Mouse (Mus musculus): ENCODE data around the gene Vat1. TPM values are rescaled to one million over a fixed set of nuclear protein-coding genes. Genes with fewer than 3 reads are reported as not detected.

The Vat1 gene
- 69.9 and 88.2 TPM in 2 replicates for polyA plus RNA-seq (2015; fragmentation: Nextera tagmentation; extraction: Ambion mirVana)

GRCm38 (mm10) chr11:101465869-101466551 is at the start of gene Vat1:
Gene Vat1 (minus strand): TSS chr11:101466230.
- under 1% methylated on average over 60 of the region's 60 CpGs for WGBS
- H3K4me3 ChIP-seq (ENCODE audit: low read length), result peak within 1 kb of the TSS; percentile 91
- H3K27me3 ChIP-seq (replicated peaks; ENCODE audit: control insufficient read depth, insufficient read depth, low read length), result no peaks in the 10 kb centered on the region
- peaks cover 34% of the 10 kb centered on the region for H3K4me1 ChIP-seq (ENCODE audit: control insufficient read depth, insufficient read depth, low read length)
- no peaks in the 10 kb centered on the region for H3K9me3 ChIP-seq (ENCODE audit: control insufficient read depth, low read length)
- peak within 1 kb of the TSS; percentile 93 for H3K4me2 ChIP-seq (ENCODE audit: low read depth, low read length)
- H3K9ac ChIP-seq (ENCODE audit: low read depth, low read length), result peak within 1 kb of the TSS; percentile 86
- H3K27ac ChIP-seq (ENCODE audit: low read length), result peak within 1 kb of the TSS; percentile 92
- ATAC-seq, result peak; percentile 56
- peaks cover 5% of the 10 kb centered on the region; the same call in 1 of the 2 replicates for H3K36me3 ChIP-seq (ENCODE audit: control insufficient read depth, insufficient read depth, low read length)

- Histone ChIP-seq H3K9ac (ENCODE audit: low read depth, low read length) (no peak overlapping the region), H3K27me3 (replicated peaks; ENCODE audit: control insufficient read depth, insufficient read depth, low read length) (no peaks in the 10 kb centered on the region), H3K4me1 (ENCODE audit: control insufficient read depth, insufficient read depth, low read length) (no peaks in the 10 kb centered on the region), H3K27ac (ENCODE audit: low read length) (no peak overlapping the region), H3K9me3 (ENCODE audit: control insufficient read depth, low read length) (no peaks in the 10 kb centered on the region), H3K4me2 (ENCODE audit: low read depth, low read length) (no peak overlapping the region), H3K36me3 (ENCODE audit: control insufficient read depth, insufficient read depth, low read length) (peaks cover 1% of the 10 kb centered on the region; the same call in 1 of the 2 replicates), H3K4me3 (ENCODE audit: low read length) (no peak overlapping the region)
- ATAC-seq, result peak; percentile 70
- 77% methylated on average over 7 of the region's 7 CpGs for WGBS
These were observed 41.1 kb upstream of the Vat1 start for GRCm38 (mm10) chr11:101507090-101507489.

- Histone ChIP-seq H3K4me1 (ENCODE audit: control insufficient read depth, insufficient read depth, low read length) (no peaks in the 10 kb centered on the region), H3K9ac (ENCODE audit: low read depth, low read length) (no peak overlapping the region), H3K27ac (ENCODE audit: low read length) (no peak overlapping the region), H3K9me3 (ENCODE audit: control insufficient read depth, low read length) (no peaks in the 10 kb centered on the region), H3K36me3 (ENCODE audit: control insufficient read depth, insufficient read depth, low read length) (0 out of 2 replicates have a peak, but pooled peaks cover 2% of the 10 kb centered on the region), H3K4me2 (ENCODE audit: low read depth, low read length) (no peak overlapping the region), H3K4me3 (ENCODE audit: low read length) (no peak overlapping the region), H3K27me3 (replicated peaks; ENCODE audit: control insufficient read depth, insufficient read depth, low read length) (no peaks in the 10 kb centered on the region)
- no peak for ATAC-seq
- 90% methylated on average over 5 of the region's 5 CpGs for WGBS
These were observed 40.3 kb upstream of the Vat1 start for GRCm38 (mm10) chr11:101506269-101506780.

- no peak for ATAC-seq
- Histone ChIP-seq H3K9me3 (ENCODE audit: control insufficient read depth, low read length) (no peaks in the 10 kb centered on the region), H3K4me1 (ENCODE audit: control insufficient read depth, insufficient read depth, low read length) (peaks cover 10% of the 10 kb centered on the region), H3K4me2 (ENCODE audit: low read depth, low read length) (no peak overlapping the region), H3K9ac (ENCODE audit: low read depth, low read length) (no peak overlapping the region), H3K27me3 (replicated peaks; ENCODE audit: control insufficient read depth, insufficient read depth, low read length) (no peaks in the 10 kb centered on the region), H3K4me3 (ENCODE audit: low read length) (no peak overlapping the region), H3K27ac (ENCODE audit: low read length) (no peak overlapping the region), H3K36me3 (ENCODE audit: control insufficient read depth, insufficient read depth, low read length) (0 out of 2 replicates have a peak, but pooled peaks cover 6% of the 10 kb centered on the region)
- WGBS, result 50% methylated on average over 6 of the region's 6 CpGs
These were observed 20.1 kb upstream of the Vat1 start for GRCm38 (mm10) chr11:101486126-101486525.

- peaks cover 13% of the 10 kb centered on the region for H3K4me1 ChIP-seq (ENCODE audit: control insufficient read depth, insufficient read depth, low read length)
- no peaks in the 10 kb centered on the region for H3K27me3 ChIP-seq (replicated peaks; ENCODE audit: control insufficient read depth, insufficient read depth, low read length)
- ATAC-seq, result no peak
- no peak overlapping the region for H3K27ac ChIP-seq (ENCODE audit: low read length)
- 0 out of 2 replicates have a peak, but pooled peaks cover 6% of the 10 kb centered on the region for H3K36me3 ChIP-seq (ENCODE audit: control insufficient read depth, insufficient read depth, low read length)
- no peak overlapping the region for H3K4me2 ChIP-seq (ENCODE audit: low read depth, low read length)
- H3K4me3 ChIP-seq (ENCODE audit: low read length), result no peak overlapping the region
- 37% methylated on average over 6 of the region's 6 CpGs for WGBS
- no peaks in the 10 kb centered on the region for H3K9me3 ChIP-seq (ENCODE audit: control insufficient read depth, low read length)
- no peak overlapping the region for H3K9ac ChIP-seq (ENCODE audit: low read depth, low read length)
These were observed 19.5 kb upstream of the Vat1 start for GRCm38 (mm10) chr11:101485509-101486028.

GRCm38 (mm10) chr11:101484814-101485213 is 18.8 kb upstream of the Vat1 start:
- H3K36me3 ChIP-seq (ENCODE audit: control insufficient read depth, insufficient read depth, low read length), result 0 out of 2 replicates have a peak, but pooled peaks cover 6% of the 10 kb centered on the region
- H3K9ac ChIP-seq (ENCODE audit: low read depth, low read length), result no peak overlapping the region
- no peak for ATAC-seq
- no peaks in the 10 kb centered on the region for H3K9me3 ChIP-seq (ENCODE audit: control insufficient read depth, low read length)
- no peaks in the 10 kb centered on the region for H3K27me3 ChIP-seq (replicated peaks; ENCODE audit: control insufficient read depth, insufficient read depth, low read length)
- WGBS, result 69% methylated on average over 7 of the region's 7 CpGs
- H3K4me1 ChIP-seq (ENCODE audit: control insufficient read depth, insufficient read depth, low read length), result peaks cover 14% of the 10 kb centered on the region
- no peak overlapping the region for H3K4me2 ChIP-seq (ENCODE audit: low read depth, low read length)
- no peak overlapping the region for H3K27ac ChIP-seq (ENCODE audit: low read length)
- H3K4me3 ChIP-seq (ENCODE audit: low read length), result no peak overlapping the region

- WGBS, result 43% methylated on average over 6 of the region's 6 CpGs
- H3K27ac ChIP-seq (ENCODE audit: low read length), result no peak overlapping the region
- no peak for ATAC-seq
These were observed 18.2 kb upstream of the Vat1 start for GRCm38 (mm10) chr11:101484245-101484644.

GRCm38 (mm10) chr11:101483804-101484203 is 17.8 kb upstream of the Vat1 start:
- Histone ChIP-seq H3K9ac (ENCODE audit: low read depth, low read length) (no peak overlapping the region), H3K4me1 (ENCODE audit: control insufficient read depth, insufficient read depth, low read length) (peaks cover 24% of the 10 kb centered on the region), H3K36me3 (ENCODE audit: control insufficient read depth, insufficient read depth, low read length) (0 out of 2 replicates have a peak, but pooled peaks cover 6% of the 10 kb centered on the region), H3K9me3 (ENCODE audit: control insufficient read depth, low read length) (no peaks in the 10 kb centered on the region), H3K4me3 (ENCODE audit: low read length) (no peak overlapping the region), H3K27ac (ENCODE audit: low read length) (peak overlapping the region; percentile 21), H3K27me3 (replicated peaks; ENCODE audit: control insufficient read depth, insufficient read depth, low read length) (no peaks in the 10 kb centered on the region), H3K4me2 (ENCODE audit: low read depth, low read length) (no peak overlapping the region)
- ATAC-seq, result no peak
- WGBS, result 32% methylated on average over 3 of the region's 3 CpGs

More at GRCm38 (mm10) chr11:101484245-101484644, 18.2 kb upstream of the Vat1 start:
- no peak overlapping the region for H3K4me2 ChIP-seq (ENCODE audit: low read depth, low read length)
- no peaks in the 10 kb centered on the region for H3K9me3 ChIP-seq (ENCODE audit: control insufficient read depth, low read length)
- peaks cover 20% of the 10 kb centered on the region for H3K4me1 ChIP-seq (ENCODE audit: control insufficient read depth, insufficient read depth, low read length)
- no peak overlapping the region for H3K9ac ChIP-seq (ENCODE audit: low read depth, low read length)
- H3K4me3 ChIP-seq (ENCODE audit: low read length), result no peak overlapping the region
- no peaks in the 10 kb centered on the region for H3K27me3 ChIP-seq (replicated peaks; ENCODE audit: control insufficient read depth, insufficient read depth, low read length)
- H3K36me3 ChIP-seq (ENCODE audit: control insufficient read depth, insufficient read depth, low read length), result 0 out of 2 replicates have a peak, but pooled peaks cover 6% of the 10 kb centered on the region

- no peaks in the 10 kb centered on the region for H3K36me3 ChIP-seq (ENCODE audit: control insufficient read depth, insufficient read depth, low read length)
- no peak overlapping the region for H3K4me2 ChIP-seq (ENCODE audit: low read depth, low read length)
- H3K27ac ChIP-seq (ENCODE audit: low read length), result peak overlapping the region; percentile 76
- no peak overlapping the region for H3K9ac ChIP-seq (ENCODE audit: low read depth, low read length)
- no peaks in the 10 kb centered on the region for H3K27me3 ChIP-seq (replicated peaks; ENCODE audit: control insufficient read depth, insufficient read depth, low read length)
- WGBS, result 14% methylated on average over 6 of the region's 6 CpGs
- H3K4me1 ChIP-seq (ENCODE audit: control insufficient read depth, insufficient read depth, low read length), result peaks cover 22% of the 10 kb centered on the region
- no peak overlapping the region for H3K4me3 ChIP-seq (ENCODE audit: low read length)
- ATAC-seq, result peak; percentile 85
- no peaks in the 10 kb centered on the region for H3K9me3 ChIP-seq (ENCODE audit: control insufficient read depth, low read length)
These were observed 14.9 kb upstream of the Vat1 start for GRCm38 (mm10) chr11:101480912-101481311.

All from intestine, embryonic 16.5 days (tissue).